Mouse (Mus musculus) hindbrain, postnatal 0 days (tissue): Measurements from ENCODE around the gene Cecr2. TPM values are rescaled to one million over a fixed set of nuclear protein-coding genes. Genes with fewer than 3 reads are reported as not detected.

Source experiments
- ATAC-seq: fragments of 200-750 bp; cut with Nextera tagmentation; 2 replicates; pipeline ENCODE4 v1.8.0; 2017; ENCODE audit warnings: mild to moderate bottlenecking, moderate TSS enrichment, moderate library complexity
- DNase-seq: peaks from one replicate; pipeline ENCODE4 v3.0.0-alpha.2; 2015; ENCODE audit warnings: low spot score
- H3K27ac ChIP-seq: fragments of 300-500 bp; sonication (generic); 2 replicates; pipeline ENCODE4 v1.5.1; 2014; ENCODE audit warnings: mild to moderate bottlenecking
- H3K27me3 ChIP-seq: fragments of 300-500 bp; sonication (generic); 2 replicates; pipeline ENCODE4 v1.6.1; 2014; ENCODE audit warnings: low read length, mixed read lengths; ENCODE audit not compliant: insufficient read depth
- H3K36me3 ChIP-seq: fragments of 300-500 bp; sonication (generic); 2 replicates; pipeline ENCODE4 v1.6.1; 2014; ENCODE audit warnings: low read length, mixed read lengths; ENCODE audit not compliant: insufficient read depth
- H3K4me1 ChIP-seq: fragments of 300-500 bp; sonication (generic); 2 replicates; pipeline ENCODE4 v1.6.1; 2014; ENCODE audit warnings: antibody characterized with exemption, low read length, mixed read lengths; ENCODE audit not compliant: insufficient read depth
- H3K4me2 ChIP-seq: fragments of 300-500 bp; sonication (generic); 2 replicates; pipeline ENCODE4 v1.6.1; 2014; ENCODE audit warnings: low read depth, mild to moderate bottlenecking, low read length, moderate library complexity, mixed read lengths
- H3K4me3 ChIP-seq: fragments of 300-500 bp; sonication (generic); 2 replicates; pipeline ENCODE4 v1.5.1; 2014; ENCODE audit warnings: low read length
- H3K9ac ChIP-seq: fragments of 300-500 bp; sonication (generic); replicated peaks from 2 replicates; pipeline ENCODE4 v1.6.1; 2014; ENCODE audit warnings: mild to moderate bottlenecking, low read length, moderate library complexity, mixed read lengths
- H3K9me3 ChIP-seq: fragments of 300-500 bp; sonication (generic); 2 replicates; pipeline ENCODE4 v1.6.1; 2016; ENCODE audit warnings: low read length, mixed read lengths
- CTCF ChIP-seq: IDR thresholded peaks from 2 replicates; pipeline ENCODE4 v1.5.1; 2016; ENCODE audit warnings: antibody characterized with exemption, control low read depth, low read depth
- WGBS: fragments of 180-500 bp; shearing (Covaris S2); extraction: QIAGEN DNeasy Blood & Tissue Kit; methylation state at CpG from one replicate; pipeline ENCODE4 v1.1.7; 2014; 5-methylcytosine and 5-hydroxymethylcytosine counted together
- polyA plus RNA-seq: library from polyadenylated mRNA; unstranded; fragments of >200 nt; fragmentation: Nextera tagmentation; extraction: Ambion mirVana; gene quantifications from 2 replicates; pipeline ENCODE4 v1.2.1, GENCODE M21; 2015
- total RNA-seq: library from RNA; depleted of rRNA; stranded (reverse); fragments of >200 nt; gene quantifications from 2 replicates; pipeline ENCODE4 v1.2.3, GENCODE M21; 2014

The Cecr2 gene
- total and polyA plus RNA-seq, 2 experiments from 2014 or later, result 2.9 to 16.9 TPM

- no peaks in the 10 kb centered on the region for H3K9me3 ChIP-seq
- TF ChIP-seq CTCF, result no peak
- ATAC-seq (no peak), DNase-seq (no peak)
- no peak overlapping the region for H3K9ac ChIP-seq
- H3K4me1 ChIP-seq, result 0 out of 2 replicates have a peak, but pooled peaks cover 5% of the 10 kb centered on the region
- H3K36me3 ChIP-seq, result no peaks in the 10 kb centered on the region
- no peak overlapping the region for H3K27ac ChIP-seq
- WGBS, result 54% methylated on average over 3 of the region's 3 CpGs
- H3K4me2 ChIP-seq, result no peak overlapping the region
- no peak overlapping the region for H3K4me3 ChIP-seq
- H3K27me3 ChIP-seq, result no peaks in the 10 kb centered on the region
Observed at GRCm38 (mm10) chr6:120778226-120778625, 112.1 kb downstream of the Cecr2 start.

GRCm38 (mm10) chr6:120782948-120783347 lies 116.8 kb downstream of the Cecr2 start:
- ATAC-seq, result no peak
- WGBS, result 91% methylated on average over 2 of the region's 2 CpGs

GRCm38 (mm10) chr6:120784351-120784750 lies 118.2 kb downstream of the Cecr2 start:
- H3K9ac ChIP-seq, result no peak overlapping the region

More at GRCm38 (mm10) chr6:120782948-120783347, 116.8 kb downstream of the Cecr2 start:
- Histone ChIP-seq H3K36me3 (no peaks in the 10 kb centered on the region), H3K4me1 (no peaks in the 10 kb centered on the region), H3K4me3 (no peak overlapping the region), H3K27me3 (no peaks in the 10 kb centered on the region), H3K27ac (no peak overlapping the region), H3K9me3 (no peaks in the 10 kb centered on the region), H3K4me2 (no peak overlapping the region), H3K9ac (no peak overlapping the region)
- no peak for TF ChIP-seq CTCF
- no peak for DNase-seq

GRCm38 (mm10) chr6:120788068-120788607 lies 122.0 kb downstream of the Cecr2 start:
- H3K4me3 ChIP-seq, result no peak overlapping the region
- H3K27ac ChIP-seq, result no peak overlapping the region
- TF ChIP-seq CTCF, result no peak
- H3K4me1 ChIP-seq, result no peaks in the 10 kb centered on the region
- no peak overlapping the region for H3K4me2 ChIP-seq
- DNase-seq (no peak), ATAC-seq (no peak)
- 78% methylated on average over 5 of the region's 5 CpGs for WGBS
- no peaks in the 10 kb centered on the region for H3K27me3 ChIP-seq
- peaks cover 11% of the 10 kb centered on the region for H3K36me3 ChIP-seq
- no peak overlapping the region for H3K9ac ChIP-seq
- no peaks in the 10 kb centered on the region for H3K9me3 ChIP-seq

More at GRCm38 (mm10) chr6:120784351-120784750, 118.2 kb downstream of the Cecr2 start:
- Histone ChIP-seq H3K9me3 (no peaks in the 10 kb centered on the region), H3K4me1 (no peaks in the 10 kb centered on the region), H3K4me3 (no peak overlapping the region), H3K4me2 (no peak overlapping the region), H3K27me3 (no peaks in the 10 kb centered on the region), H3K36me3 (no peaks in the 10 kb centered on the region), H3K27ac (no peak overlapping the region)
- no peak for ATAC-seq
- DNase-seq, result no peak
- no peak for TF ChIP-seq CTCF
- 50% methylated on average over 7 of the region's 7 CpGs for WGBS

GRCm38 (mm10) chr6:120788904-120789303 lies 122.7 kb downstream of the Cecr2 start:
- TF ChIP-seq CTCF, result peak; percentile 26
- no peaks in the 10 kb centered on the region for H3K9me3 ChIP-seq
- H3K4me2 ChIP-seq, result no peak overlapping the region
- H3K4me3 ChIP-seq, result no peak overlapping the region
- no peak overlapping the region for H3K27ac ChIP-seq
- H3K36me3 ChIP-seq, result peaks cover 18% of the 10 kb centered on the region
- H3K4me1 ChIP-seq, result no peaks in the 10 kb centered on the region
- H3K27me3 ChIP-seq, result no peaks in the 10 kb centered on the region
- ATAC-seq (no peak), DNase-seq (peak; percentile 68)
- H3K9ac ChIP-seq, result no peak overlapping the region

- no peak for TF ChIP-seq CTCF
Observed at GRCm38 (mm10) chr6:120790153-120790552, 124.0 kb downstream of the Cecr2 start.

GRCm38 (mm10) chr6:120790717-120791116 lies 124.5 kb downstream of the Cecr2 start:
- WGBS, result 69% methylated on average over 5 of the region's 5 CpGs
- Histone ChIP-seq H3K4me2 (no peak overlapping the region), H3K4me3 (no peak overlapping the region), H3K9me3 (no peaks in the 10 kb centered on the region), H3K27me3 (no peaks in the 10 kb centered on the region), H3K9ac (no peak overlapping the region), H3K4me1 (no peaks in the 10 kb centered on the region), H3K27ac (no peak overlapping the region), H3K36me3 (peaks cover 34% of the 10 kb centered on the region)
- ATAC-seq (no peak), DNase-seq (peak; percentile 19)
- no peak for TF ChIP-seq CTCF

More at GRCm38 (mm10) chr6:120790153-120790552, 124.0 kb downstream of the Cecr2 start:
- Histone ChIP-seq H3K9ac (no peak overlapping the region), H3K4me2 (no peak overlapping the region), H3K27ac (no peak overlapping the region), H3K27me3 (no peaks in the 10 kb centered on the region), H3K4me3 (no peak overlapping the region), H3K9me3 (no peaks in the 10 kb centered on the region), H3K4me1 (no peaks in the 10 kb centered on the region), H3K36me3 (peaks cover 28% of the 10 kb centered on the region)
- ATAC-seq, result no peak
- WGBS, result 90% methylated on average over 11 of the region's 11 CpGs
- DNase-seq, result no peak
